Mouse (Mus musculus) gonadal fat pad, adult 2 months (tissue): ENCODE data around the gene Slc43a2. TPM values are rescaled to one million over a fixed set of nuclear protein-coding genes. Genes with fewer than 3 reads are reported as not detected.
"Not testable (repeated sequence)": the region's sequence is repeated elsewhere in the genome, so short reads cannot be mapped to it uniquely, and the experiment has no call there.

Experiments used
- DNase-seq: peaks from one replicate; pipeline ENCODE4 v3.0.0-alpha.2; 2012; ENCODE audit warnings: low read depth
- polyA plus RNA-seq: library from polyadenylated mRNA; depleted of rRNA; stranded (reverse); fragments of >200 nt; gene quantifications from 2 replicates; pipeline ENCODE4 v1.2.3, GENCODE M21; 2012; rRNA removed

The Slc43a2 gene
- polyA plus RNA-seq, 1 experiment = 23.8 TPM

DNA sequence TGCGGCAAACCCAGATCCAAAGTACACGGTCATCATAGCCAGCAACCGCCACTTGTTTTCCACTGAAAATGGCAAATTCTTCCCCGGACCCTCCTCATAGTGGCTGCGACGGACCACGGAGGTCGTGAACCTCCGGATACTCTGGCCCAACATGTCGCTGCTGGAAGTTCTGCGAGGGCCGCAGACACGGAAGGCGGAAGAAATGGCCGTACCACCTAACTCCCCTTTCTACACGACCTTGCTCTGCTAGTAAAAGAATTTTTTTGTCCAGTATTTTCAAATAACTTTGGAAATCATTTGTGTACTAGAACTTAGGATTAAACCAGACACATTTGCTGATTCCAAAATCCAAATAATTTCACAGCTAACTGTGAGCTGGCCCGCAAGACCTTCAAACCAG, 68.3 kb downstream of the Slc43a2 start:
- not testable (repeated sequence) for DNase-seq

DNA sequence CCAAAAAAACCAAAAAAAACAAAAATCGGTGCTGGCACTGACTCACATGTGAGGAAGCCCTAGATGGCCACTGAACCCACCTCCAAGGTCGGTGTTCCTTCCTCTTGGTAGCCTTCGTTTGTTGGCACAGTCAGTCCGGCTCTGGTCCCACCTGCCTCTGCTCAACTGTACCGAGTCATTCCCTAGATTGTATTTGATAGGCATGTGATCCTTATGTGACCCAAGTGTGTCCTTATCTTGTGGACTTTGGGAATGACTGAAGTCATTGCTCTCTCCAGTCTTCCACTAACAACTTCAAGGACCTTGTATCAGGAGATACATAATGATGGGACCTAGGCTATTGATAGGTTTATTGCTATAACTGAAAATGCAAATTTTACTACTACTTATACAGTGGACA, 73.3 kb downstream of the Slc43a2 start:
- DNase-seq = no peak

DNA sequence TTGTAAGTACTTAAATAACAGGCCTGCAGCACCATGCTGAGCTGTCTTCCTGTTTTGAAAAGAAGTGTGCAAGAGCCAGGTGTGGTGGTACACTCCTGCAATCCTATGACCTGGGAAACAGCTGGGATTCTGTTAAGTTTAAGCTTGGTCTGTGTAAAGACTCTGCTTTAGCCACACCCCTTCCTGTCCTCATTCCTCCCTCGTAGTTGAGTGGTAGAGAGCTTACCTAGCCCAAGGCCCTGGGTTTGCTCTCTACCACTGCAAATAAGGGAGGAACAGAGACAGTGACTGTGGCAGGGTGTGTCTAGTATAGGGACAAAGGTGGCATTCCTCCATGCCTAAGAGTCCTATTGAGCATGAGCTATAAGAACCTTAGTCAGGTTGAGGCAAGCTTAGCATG, 73.8 kb downstream of the Slc43a2 start:
- no peak for DNase-seq

DNA sequence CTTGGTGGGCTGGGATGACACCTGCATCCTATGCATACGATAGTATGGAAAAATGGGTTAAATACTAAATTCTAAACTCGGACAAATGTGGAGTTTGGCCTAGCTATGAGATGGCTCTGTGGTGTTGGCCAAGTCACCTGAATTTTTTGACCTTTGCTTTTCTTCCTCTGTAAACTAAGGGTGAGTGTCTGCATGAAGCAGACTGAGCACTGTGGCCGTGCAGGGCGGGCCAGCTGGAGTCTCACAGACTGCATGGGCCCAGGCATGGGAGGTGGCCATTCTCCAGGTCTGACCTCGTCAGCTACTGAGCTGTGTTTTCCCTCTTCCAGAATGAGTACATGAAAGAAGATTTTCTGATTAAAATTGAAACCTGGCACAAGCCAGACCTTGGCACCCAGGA, 77.3 kb downstream of the Slc43a2 start:
- DNase-seq = no peak

DNA sequence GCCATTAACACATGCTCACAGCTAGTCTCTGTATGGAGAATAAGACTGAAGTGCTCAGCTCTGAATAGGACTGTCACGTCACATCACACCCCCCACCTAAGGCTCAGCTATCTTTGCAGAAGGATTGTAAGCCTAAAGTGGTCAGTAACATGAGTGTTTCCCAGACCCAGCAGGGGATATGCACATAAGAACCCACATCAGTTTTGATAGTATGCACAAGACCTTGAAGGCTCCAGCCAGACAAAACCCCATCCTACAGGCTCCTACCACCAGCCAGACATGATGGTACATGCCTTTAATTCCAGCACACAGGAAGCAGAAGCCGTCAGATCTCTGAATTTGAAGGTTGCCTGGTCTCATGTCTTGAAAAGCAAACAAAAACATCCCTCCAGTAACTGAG, 78.5 kb downstream of the Slc43a2 start:
- no peak for DNase-seq

DNA sequence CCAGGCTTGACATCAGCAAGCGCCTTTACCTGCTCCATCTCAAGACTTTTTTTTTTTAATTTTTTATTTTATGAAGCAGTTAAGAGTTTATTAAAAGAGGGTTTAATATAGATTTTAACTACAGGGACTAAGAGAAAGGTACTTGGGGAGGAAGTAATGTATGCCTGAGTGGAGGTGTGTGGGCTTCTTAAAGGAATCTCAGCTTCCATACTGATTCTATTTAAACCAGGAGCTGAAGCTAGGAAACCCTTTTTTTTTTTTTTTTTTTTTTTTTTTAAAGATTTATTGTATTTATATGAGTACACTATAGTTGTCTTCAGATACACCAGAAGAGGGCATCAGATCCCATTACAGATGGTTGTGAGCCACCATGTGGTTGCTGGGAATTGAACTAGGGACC, 83.3 kb downstream of the Slc43a2 start:
- DNase-seq = no peak

DNA sequence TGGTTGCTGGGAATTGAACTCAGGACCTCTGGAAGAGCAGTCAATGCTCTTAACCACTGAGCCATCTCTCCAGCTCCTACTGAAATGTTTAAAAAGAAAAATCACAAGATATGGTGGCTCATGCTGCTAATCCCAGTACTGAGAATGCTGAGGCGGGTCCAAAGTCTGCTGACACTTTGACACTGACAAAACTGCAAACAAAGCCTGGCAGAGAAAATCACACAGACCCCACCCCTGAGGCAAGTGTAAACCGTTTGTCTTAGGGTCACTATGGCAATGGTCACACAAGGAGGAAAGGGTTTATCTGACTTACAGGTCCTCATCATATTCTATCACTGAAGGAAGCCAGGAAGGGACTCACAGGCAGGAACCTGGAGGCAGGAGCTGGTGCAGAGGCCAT, 84.1 kb downstream of the Slc43a2 start:
- no peak for DNase-seq

DNA sequence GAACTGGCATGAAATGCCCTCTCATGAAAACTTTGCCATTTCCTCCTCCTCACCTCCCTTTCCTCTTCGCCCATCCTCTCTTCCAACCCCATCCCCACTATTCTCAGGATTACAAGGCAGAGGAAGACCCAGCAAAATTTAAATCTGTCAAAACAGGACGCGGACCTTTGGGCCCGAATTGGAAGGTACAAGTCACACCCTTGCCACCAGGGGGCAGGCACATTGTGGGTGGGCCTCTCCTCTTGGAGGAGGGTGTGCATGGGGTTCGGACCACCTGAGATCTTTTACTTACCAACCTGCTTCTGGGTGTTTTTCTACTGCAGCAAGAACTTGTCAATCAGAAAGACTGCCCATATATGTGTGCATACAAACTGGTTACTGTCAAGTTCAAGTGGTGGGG, 87.6 kb downstream of the Slc43a2 start:
- no peak for DNase-seq

DNA sequence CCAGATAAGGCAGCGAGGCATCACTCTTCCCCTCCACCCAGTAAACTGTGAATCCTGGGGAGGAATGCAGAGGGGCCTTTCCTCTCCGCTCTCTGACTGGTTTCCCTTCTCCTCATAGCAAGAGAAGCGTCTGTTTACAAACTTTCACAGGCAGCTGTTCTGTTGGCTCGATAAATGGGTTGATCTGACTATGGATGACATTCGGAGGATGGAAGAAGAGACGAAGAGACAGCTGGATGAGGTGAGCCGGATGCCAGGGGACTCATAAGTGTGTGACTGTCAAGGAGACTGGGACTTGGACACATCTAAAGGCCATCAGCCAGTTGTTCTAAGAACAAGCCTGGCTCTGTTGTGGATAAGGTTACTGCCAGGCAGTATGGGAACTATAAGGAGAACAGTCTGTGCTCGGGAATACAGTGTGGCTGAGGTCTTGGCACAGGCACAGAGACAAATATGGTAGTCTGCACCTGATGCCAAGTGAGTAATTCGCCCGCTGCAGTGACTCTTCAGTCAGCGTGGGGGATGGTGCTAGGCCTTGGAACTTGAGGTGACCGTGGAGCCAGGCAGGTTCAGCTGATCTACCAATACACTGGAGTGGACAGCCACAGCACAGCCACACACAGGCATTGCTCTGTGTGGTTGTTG, 88.8 kb downstream of the Slc43a2 start:
- DNase-seq = peak; percentile 70

DNA sequence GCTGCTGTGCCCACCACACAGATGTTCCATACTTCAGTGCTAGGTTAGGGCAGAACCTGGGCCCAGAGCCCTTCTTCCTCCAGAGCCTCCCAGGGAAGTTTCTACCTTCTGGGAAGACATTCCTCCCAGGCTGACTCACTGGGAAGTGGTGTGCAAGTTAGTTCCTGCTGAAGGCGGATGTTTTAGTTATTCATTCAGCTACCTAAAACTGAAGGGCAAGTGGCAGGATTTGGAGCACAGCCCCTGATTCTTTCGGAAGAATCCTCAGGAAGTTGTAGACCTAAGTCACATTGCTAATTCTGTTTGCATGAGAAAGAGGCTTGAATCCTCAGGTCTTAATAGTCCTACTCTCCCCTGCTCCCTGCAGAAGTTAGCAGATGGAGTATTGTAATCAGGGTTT, 89.9 kb downstream of the Slc43a2 start:
- DNase-seq = no peak

DNA sequence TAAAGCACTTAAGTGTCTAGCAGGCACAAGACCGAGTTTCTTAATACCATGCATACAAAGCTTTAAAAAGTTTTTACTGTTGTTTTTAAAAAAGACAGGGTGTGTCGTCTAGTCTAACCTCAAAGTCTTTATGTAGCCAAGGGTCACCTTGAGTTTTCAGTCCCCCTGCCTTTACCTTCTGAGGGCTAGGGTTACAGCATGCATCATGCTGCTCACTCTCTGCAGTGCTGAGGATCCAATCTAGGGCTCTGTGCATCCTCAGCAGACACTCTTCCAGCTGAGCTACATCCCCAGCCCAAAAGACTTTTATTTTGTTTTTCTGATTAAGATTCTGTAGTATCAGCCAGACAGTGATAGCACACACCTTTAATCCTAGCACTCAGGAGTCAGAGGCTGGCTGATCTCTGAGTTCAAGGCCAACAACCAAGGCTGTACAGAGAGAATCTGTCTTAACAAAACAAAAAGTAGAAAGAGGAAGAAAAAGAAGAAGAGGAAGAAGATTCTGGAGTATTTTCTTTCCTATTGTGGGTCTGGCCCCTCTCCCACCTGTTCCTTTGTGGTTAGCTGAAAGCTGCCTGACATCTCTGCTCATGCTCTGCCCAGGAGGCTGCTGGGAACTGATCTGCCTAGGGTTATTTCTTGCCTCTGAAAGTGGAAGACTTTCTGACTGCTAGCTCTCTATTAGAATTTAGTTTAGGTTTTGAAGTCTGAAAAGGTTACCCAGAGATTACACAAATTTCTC, 91.3 kb downstream of the Slc43a2 start:
- no peak for DNase-seq

DNA sequence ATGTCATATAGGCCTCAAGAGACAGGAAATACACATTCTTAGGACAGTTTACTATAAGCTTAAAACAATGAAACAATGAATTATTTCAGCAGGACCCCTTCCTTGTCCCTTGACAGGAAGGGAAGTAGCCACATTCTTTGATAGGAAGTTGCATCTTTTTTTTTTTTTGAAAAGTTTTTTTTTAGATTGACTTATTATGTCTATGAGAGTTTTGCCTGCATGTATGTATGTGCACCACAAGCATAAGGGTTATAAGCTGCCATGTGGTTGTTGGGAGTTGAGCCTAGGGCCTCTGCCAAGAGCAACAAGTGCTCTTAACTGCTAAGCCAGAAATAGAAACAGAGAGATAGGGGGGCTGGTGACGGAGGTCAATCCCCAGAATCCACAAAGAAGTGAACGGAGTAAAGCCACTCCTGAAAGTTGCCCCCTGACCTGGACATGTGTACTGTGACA, 92.6 kb downstream of the Slc43a2 start:
- no peak for DNase-seq

DNA sequence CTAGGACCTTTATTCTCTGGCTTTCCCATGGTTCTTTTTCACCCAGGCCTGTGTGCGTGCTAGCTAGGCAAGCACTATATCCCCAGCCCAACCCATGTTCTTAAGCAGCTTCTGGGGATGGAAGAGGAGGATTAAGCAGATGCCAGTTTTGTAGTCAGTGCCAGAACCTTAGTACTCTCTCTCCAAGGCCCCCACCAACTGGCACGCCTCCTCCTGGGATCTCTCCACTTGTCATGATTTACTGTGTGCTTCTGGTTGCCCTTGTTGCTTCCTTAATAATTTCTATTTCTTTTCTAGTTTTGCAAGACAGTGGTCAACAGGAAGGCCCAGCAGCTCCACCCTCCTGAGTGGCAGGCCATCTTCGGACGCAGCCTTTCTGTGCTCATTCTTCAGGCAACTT, 94.3 kb downstream of the Slc43a2 start:
- DNase-seq = no peak

Other genes starting within 250 kb of the Slc43a2 start
- 17.9 and 21.6 TPM in 2 replicates for gene Rpa1, start 183.4 kb upstream of the Slc43a2 start, polyA plus RNA-seq
- gene Smyd4, start 183.3 kb upstream of the Slc43a2 start, polyA plus RNA-seq = 5.1 TPM in 2 replicates
- 260 and 334 TPM in 2 replicates for gene Serpinf1, start 109.0 kb upstream of the Slc43a2 start, polyA plus RNA-seq
- gene Serpinf2, start 92.1 kb upstream of the Slc43a2 start, polyA plus RNA-seq = 93.7 and 148 TPM in 2 replicates
- gene Wdr81, start 77.0 kb upstream of the Slc43a2 start, polyA plus RNA-seq = 16.2 and 20.5 TPM in 2 replicates
- 24.0 and 48.2 TPM in 2 replicates for gene Tlcd2, start 70.0 kb upstream of the Slc43a2 start, polyA plus RNA-seq
- gene Prpf8, start 44.9 kb upstream of the Slc43a2 start, polyA plus RNA-seq = 83.6 and 93.7 TPM in 2 replicates
- 6.5 and 7.1 TPM in 2 replicates for gene Rilp, start 21.6 kb upstream of the Slc43a2 start, polyA plus RNA-seq
- 9.9 and 14.5 TPM in 2 replicates for gene Scarf1, start 18.2 kb upstream of the Slc43a2 start, polyA plus RNA-seq
- 45.9 and 48.4 TPM in 2 replicates for gene Pitpna, start 56.4 kb downstream of the Slc43a2 start, polyA plus RNA-seq
- 55.2 and 63.6 TPM in 2 replicates for gene Inpp5k, start 99.3 kb downstream of the Slc43a2 start, polyA plus RNA-seq
- 125 and 152 TPM in 2 replicates for gene Myo1c, start 118.8 kb downstream of the Slc43a2 start, polyA plus RNA-seq
- gene Crk, start 147.6 kb downstream of the Slc43a2 start, polyA plus RNA-seq = 43.0 and 44.3 TPM in 2 replicates
- gene Ywhae, start 201.2 kb downstream of the Slc43a2 start, polyA plus RNA-seq = 168 and 195 TPM in 2 replicates